Mouse (Mus musculus): ENCODE data around the gene Itga1. TPM values are rescaled to one million over a fixed set of nuclear protein-coding genes. Genes with fewer than 3 reads are reported as not detected.

Gene Itga1
- total and polyA plus RNA-seq, 3 experiments = not detected

- no peaks in the 10 kb centered on the region for H3K79me2 ChIP-seq (ENCODE audit: control insufficient read depth, insufficient read depth, low read length, poor library complexity)
- H3K36me3 ChIP-seq (ENCODE audit: control insufficient read depth in 1 of 2, insufficient read depth in 2 of 2, low read length in 2 of 2) = no peaks in the 10 kb centered on the region
- DNase-seq (ENCODE audit: low read depth, low spot score) = no peak
- TF ChIP-seq CHD1 (IDR thresholded peaks at IDR 0.05; ENCODE audit: low read depth, low read length) = no peak
- no peak for TF ChIP-seq MEF2A (IDR thresholded peaks at IDR 0.05; ENCODE audit: extremely low read depth, insufficient replicate concordance, low read depth, low read length, poor library complexity, severe bottlenecking)
- TF ChIP-seq NELFE (IDR thresholded peaks at IDR 0.05; ENCODE audit: low read depth, low read length) = no peak
- no peak for TF ChIP-seq ZC3H11A (IDR thresholded peaks at IDR 0.05; ENCODE audit: low read depth, low read length)
- TF ChIP-seq MAZ (IDR thresholded peaks at IDR 0.05; ENCODE audit: low read depth, low read length) = no peak
- no peak for TF ChIP-seq USF2 (IDR thresholded peaks at IDR 0.05; ENCODE audit: borderline replicate concordance in 1 of 2, insufficient read depth in 1 of 2, low read depth in 1 of 2, low read length in 2 of 2)
- TF ChIP-seq EP300 (IDR thresholded peaks at IDR 0.05; ENCODE audit: low read depth in 1 of 2, low read length in 2 of 2) = no peak
- TF ChIP-seq TCF12 (IDR thresholded peaks at IDR 0.05; ENCODE audit: low read depth, low read length) = no peak
- TF ChIP-seq HCFC1 (IDR thresholded peaks at IDR 0.05; ENCODE audit: low read depth, low read length) = no peak
- TF ChIP-seq JUND (IDR thresholded peaks at IDR 0.05; ENCODE audit: low read depth, low read length) = no peak
- TF ChIP-seq POLR2A (IDR thresholded peaks at IDR 0.05; ENCODE audit: control insufficient read depth in 1 of 2, insufficient read depth in 1 of 2, low read depth in 1 of 2, low read length in 2 of 2, poor library complexity in 1 of 2) = no peak
- no peak for TF ChIP-seq UBTF (IDR thresholded peaks at IDR 0.05; ENCODE audit: borderline replicate concordance, insufficient read depth, low read depth, low read length)
- TF ChIP-seq MYC (IDR thresholded peaks at IDR 0.05; ENCODE audit: low read depth, low read length) = no peak
- no peak for TF ChIP-seq TAL1 (IDR thresholded peaks at IDR 0.05; ENCODE audit: low read length)
- TF ChIP-seq E2F4 (IDR thresholded peaks at IDR 0.05; ENCODE audit: borderline replicate concordance, low read depth, low read length) = no peak
- TF ChIP-seq ZNF384 (IDR thresholded peaks at IDR 0.05; ENCODE audit: low read depth, low read length) = no peak
- no peak for TF ChIP-seq USF1 (IDR thresholded peaks at IDR 0.05; ENCODE audit: low read depth, low read length)
- H3K9me3 ChIP-seq (replicated peaks; ENCODE audit: insufficient read depth, low read length) = no peaks in the 10 kb centered on the region
- H3K4me1 ChIP-seq (ENCODE audit: control insufficient read depth in 1 of 2, insufficient read depth in 2 of 2, low read length in 2 of 2) = no peaks in the 10 kb centered on the region
- H3K9ac ChIP-seq (ENCODE audit: control insufficient read depth, low read depth, low read length, poor library complexity, severe bottlenecking) = no peak overlapping the region
- no peaks in the 10 kb centered on the region for H3K27me3 ChIP-seq (ENCODE audit: control insufficient read depth in 1 of 2, insufficient read depth in 2 of 2, low read length in 2 of 2)
- no peak overlapping the region for H3K4me3 ChIP-seq (ENCODE audit: control insufficient read depth in 1 of 2, insufficient read depth in 1 of 2, low read depth in 2 of 2, low read length in 2 of 2)
- no peak overlapping the region for H3K27ac ChIP-seq (ENCODE audit: control insufficient read depth, low read depth, low read length)
Observed at GRCm38 (mm10) chr13:115022117-115022787, 79.5 kb downstream of the Itga1 start.

DNA sequence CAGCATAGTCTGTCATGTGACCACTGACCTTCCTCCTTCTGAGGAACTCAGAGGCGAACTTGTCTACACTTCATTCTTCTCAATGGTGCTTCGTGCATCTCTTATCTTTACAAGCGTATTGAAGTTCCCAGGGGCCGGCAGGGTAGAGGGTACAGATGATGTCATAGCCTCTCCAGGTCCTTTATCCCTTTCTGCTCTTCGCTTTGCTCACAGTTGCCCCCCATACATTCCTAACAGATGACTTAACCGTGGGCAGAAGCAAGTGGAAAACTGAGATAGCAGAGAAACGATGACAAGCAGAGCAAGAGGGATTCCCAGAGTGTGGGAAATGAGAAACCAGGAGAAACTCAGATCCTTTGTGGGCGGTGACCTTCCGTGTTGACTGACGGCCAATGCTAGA is 80.4 kb downstream of the Itga1 start:
- H3K4me3 ChIP-seq (ENCODE audit: control insufficient read depth in 1 of 2, insufficient read depth in 1 of 2, low read depth in 2 of 2, low read length in 2 of 2) = no peak overlapping the region
- H3K9ac ChIP-seq (ENCODE audit: control insufficient read depth, low read depth, low read length, poor library complexity, severe bottlenecking) = no peak overlapping the region
- no peaks in the 10 kb centered on the region for H3K9me3 ChIP-seq (replicated peaks; ENCODE audit: insufficient read depth, low read length)
- H3K36me3 ChIP-seq (ENCODE audit: control insufficient read depth in 1 of 2, insufficient read depth in 2 of 2, low read length in 2 of 2) = no peaks in the 10 kb centered on the region
- no peak for DNase-seq (ENCODE audit: low read depth, low spot score)
- H3K27ac ChIP-seq (ENCODE audit: control insufficient read depth, low read depth, low read length) = no peak overlapping the region
- no peaks in the 10 kb centered on the region for H3K27me3 ChIP-seq (ENCODE audit: control insufficient read depth in 1 of 2, insufficient read depth in 2 of 2, low read length in 2 of 2)
- TF ChIP-seq CHD2 (IDR thresholded peaks at IDR 0.05; ENCODE audit: low read length) (no peak), USF1 (IDR thresholded peaks at IDR 0.05; ENCODE audit: low read depth, low read length) (no peak), NRF1 (IDR thresholded peaks at IDR 0.05; ENCODE audit: insufficient read depth, low read depth, low read length, poor library complexity, severe bottlenecking) (no peak), GATA1 (IDR thresholded peaks at IDR 0.05; ENCODE audit: low read depth, low read length) (no peak), MEF2A (IDR thresholded peaks at IDR 0.05; ENCODE audit: extremely low read depth, insufficient replicate concordance, low read depth, low read length, poor library complexity, severe bottlenecking) (no peak), ZC3H11A (IDR thresholded peaks at IDR 0.05; ENCODE audit: low read depth, low read length) (no peak), GABPA (IDR thresholded peaks at IDR 0.05; ENCODE audit: low read depth, low read length) (no peak), ETS1 (IDR thresholded peaks at IDR 0.05; ENCODE audit: low read depth, low read length) (no peak), NELFE (IDR thresholded peaks at IDR 0.05; ENCODE audit: low read depth, low read length) (no peak), CTCF (IDR thresholded peaks at IDR 0.05 in 2 of 3, conservative IDR thresholded peaks at IDR 0.05 in 1 of 3; ENCODE audit: control insufficient read depth in 1 of 3, insufficient read depth in 1 of 3, low read depth in 2 of 3, low read length in 3 of 3, poor library complexity in 1 of 3, severe bottlenecking in 1 of 3) (no peak), ZMIZ1 (IDR thresholded peaks at IDR 0.05; ENCODE audit: low read depth, low read length) (no peak), POLR2AphosphoS5 (IDR thresholded peaks at IDR 0.05; ENCODE audit: borderline replicate concordance, low read depth, low read length) (no peak), MAX (IDR thresholded peaks at IDR 0.05; ENCODE audit: low read length) (no peak), ELF1 (IDR thresholded peaks at IDR 0.05; ENCODE audit: low read depth, low read length) (no peak), SMC3 (IDR thresholded peaks at IDR 0.05; ENCODE audit: low read depth, low read length) (no peak), TAL1 (IDR thresholded peaks at IDR 0.05; ENCODE audit: low read length) (no peak)
- H3K79me2 ChIP-seq (ENCODE audit: control insufficient read depth, insufficient read depth, low read length, poor library complexity) = no peaks in the 10 kb centered on the region
- H3K4me1 ChIP-seq (ENCODE audit: control insufficient read depth in 1 of 2, insufficient read depth in 2 of 2, low read length in 2 of 2) = no peaks in the 10 kb centered on the region
